Mouse (Mus musculus): ENCODE data around the gene Gpc4. TPM values are rescaled to one million over a fixed set of nuclear protein-coding genes. Genes with fewer than 3 reads are reported as not detected.

The Gpc4 gene
- polyA plus RNA-seq, 1 experiment from 2014 or later = 44.4 TPM

GRCm38 (mm10) chrX:52136525-52136924, 28.5 kb downstream of the Gpc4 start:
- WGBS = 76% methylated on average over 5 of the region's 5 CpGs
- ATAC-seq (ENCODE audit: insufficient read depth, low FRiP score) = no peak
- H3K36me3 ChIP-seq (ENCODE audit: control insufficient read depth, insufficient read depth, low read length) = no peaks in the 10 kb centered on the region
- no peak overlapping the region for H3K9ac ChIP-seq (ENCODE audit: low read length)
- H3K27me3 ChIP-seq (ENCODE audit: control insufficient read depth, insufficient read depth, low read length) = no peaks in the 10 kb centered on the region
- H3K4me1 ChIP-seq (ENCODE audit: control insufficient read depth, insufficient read depth, low read length) = no peaks in the 10 kb centered on the region
- H3K4me3 ChIP-seq (replicated peaks; ENCODE audit: low read length) = no peak overlapping the region
- no peak overlapping the region for H3K4me2 ChIP-seq (ENCODE audit: low read depth, low read length)
- H3K27ac ChIP-seq (ENCODE audit: low read length) = no peak overlapping the region
- no peaks in the 10 kb centered on the region for H3K9me3 ChIP-seq (replicated peaks; ENCODE audit: control insufficient read depth, low read length)

- WGBS = 96% methylated on average over 1 of the region's 1 CpGs
- H3K27me3 ChIP-seq (ENCODE audit: control insufficient read depth, insufficient read depth, low read length) = no peaks in the 10 kb centered on the region; the same call in 1 of the 2 replicates
- no peaks in the 10 kb centered on the region for H3K36me3 ChIP-seq (ENCODE audit: control insufficient read depth, insufficient read depth, low read length)
- H3K4me2 ChIP-seq (ENCODE audit: low read depth, low read length) = no peak overlapping the region
- no peak overlapping the region for H3K4me3 ChIP-seq (replicated peaks; ENCODE audit: low read length)
- H3K27ac ChIP-seq (ENCODE audit: low read length) = no peak overlapping the region
- H3K9ac ChIP-seq (ENCODE audit: low read length) = no peak overlapping the region
- H3K9me3 ChIP-seq (replicated peaks; ENCODE audit: control insufficient read depth, low read length) = no peaks in the 10 kb centered on the region
- no peaks in the 10 kb centered on the region for H3K4me1 ChIP-seq (ENCODE audit: control insufficient read depth, insufficient read depth, low read length)
- no peak for ATAC-seq (ENCODE audit: insufficient read depth, low FRiP score)
These were observed 35.4 kb downstream of the Gpc4 start for GRCm38 (mm10) chrX:52129604-52130003.

GRCm38 (mm10) chrX:52128794-52129193, 36.3 kb downstream of the Gpc4 start:
- Histone ChIP-seq H3K4me3 (replicated peaks; ENCODE audit: low read length) (no peak overlapping the region), H3K4me1 (ENCODE audit: control insufficient read depth, insufficient read depth, low read length) (no peaks in the 10 kb centered on the region), H3K27ac (ENCODE audit: low read length) (no peak overlapping the region), H3K36me3 (ENCODE audit: control insufficient read depth, insufficient read depth, low read length) (no peaks in the 10 kb centered on the region), H3K9me3 (replicated peaks; ENCODE audit: control insufficient read depth, low read length) (no peaks in the 10 kb centered on the region), H3K27me3 (ENCODE audit: control insufficient read depth, insufficient read depth, low read length) (no peaks in the 10 kb centered on the region; the same call in 1 of the 2 replicates), H3K4me2 (ENCODE audit: low read depth, low read length) (no peak overlapping the region), H3K9ac (ENCODE audit: low read length) (no peak overlapping the region)
- 71% methylated on average over 4 of the region's 4 CpGs for WGBS
- ATAC-seq (ENCODE audit: insufficient read depth, low FRiP score) = no peak

- Histone ChIP-seq H3K4me2 (ENCODE audit: low read depth, low read length) (no peak overlapping the region), H3K27me3 (ENCODE audit: control insufficient read depth, insufficient read depth, low read length) (no peaks in the 10 kb centered on the region; the same call in 1 of the 2 replicates), H3K27ac (ENCODE audit: low read length) (no peak overlapping the region), H3K9me3 (replicated peaks; ENCODE audit: control insufficient read depth, low read length) (no peaks in the 10 kb centered on the region), H3K4me3 (replicated peaks; ENCODE audit: low read length) (no peak overlapping the region), H3K36me3 (ENCODE audit: control insufficient read depth, insufficient read depth, low read length) (no peaks in the 10 kb centered on the region), H3K4me1 (ENCODE audit: control insufficient read depth, insufficient read depth, low read length) (no peaks in the 10 kb centered on the region), H3K9ac (ENCODE audit: low read length) (no peak overlapping the region)
- 88% methylated on average over 5 of the region's 5 CpGs for WGBS
- no peak for ATAC-seq (ENCODE audit: insufficient read depth, low FRiP score)
These were observed 51.4 kb downstream of the Gpc4 start for GRCm38 (mm10) chrX:52113651-52114050.

GRCm38 (mm10) chrX:52109663-52110062, 55.4 kb downstream of the Gpc4 start:
- Histone ChIP-seq H3K4me1 (ENCODE audit: control insufficient read depth, insufficient read depth, low read length) (no peaks in the 10 kb centered on the region), H3K27me3 (ENCODE audit: control insufficient read depth, insufficient read depth, low read length) (no peaks in the 10 kb centered on the region), H3K9me3 (replicated peaks; ENCODE audit: control insufficient read depth, low read length) (no peaks in the 10 kb centered on the region), H3K36me3 (ENCODE audit: control insufficient read depth, insufficient read depth, low read length) (no peaks in the 10 kb centered on the region), H3K9ac (ENCODE audit: low read length) (no peak overlapping the region), H3K27ac (ENCODE audit: low read length) (no peak overlapping the region), H3K4me3 (replicated peaks; ENCODE audit: low read length) (no peak overlapping the region), H3K4me2 (ENCODE audit: low read depth, low read length) (no peak overlapping the region)
- 49% methylated on average over 2 of the region's 2 CpGs for WGBS
- ATAC-seq (ENCODE audit: insufficient read depth, low FRiP score) = no peak

- 50% methylated on average over 1 of the region's 1 CpGs for WGBS
- H3K27ac ChIP-seq (ENCODE audit: low read length) = no peak overlapping the region
These were observed 56.1 kb downstream of the Gpc4 start for GRCm38 (mm10) chrX:52108966-52109365.

GRCm38 (mm10) chrX:52103771-52104170, 61.3 kb downstream of the Gpc4 start:
- no peak overlapping the region for H3K4me2 ChIP-seq (ENCODE audit: low read depth, low read length)
- no peaks in the 10 kb centered on the region for H3K4me1 ChIP-seq (ENCODE audit: control insufficient read depth, insufficient read depth, low read length)
- ATAC-seq (ENCODE audit: insufficient read depth, low FRiP score) = no peak
- H3K27me3 ChIP-seq (ENCODE audit: control insufficient read depth, insufficient read depth, low read length) = no peaks in the 10 kb centered on the region
- H3K36me3 ChIP-seq (ENCODE audit: control insufficient read depth, insufficient read depth, low read length) = no peaks in the 10 kb centered on the region
- no peak overlapping the region for H3K9ac ChIP-seq (ENCODE audit: low read length)
- no peaks in the 10 kb centered on the region for H3K9me3 ChIP-seq (replicated peaks; ENCODE audit: control insufficient read depth, low read length)
- no peak overlapping the region for H3K27ac ChIP-seq (ENCODE audit: low read length)
- 59% methylated on average over 1 of the region's 1 CpGs for WGBS
- H3K4me3 ChIP-seq (replicated peaks; ENCODE audit: low read length) = no peak overlapping the region

More at GRCm38 (mm10) chrX:52108966-52109365, 56.1 kb downstream of the Gpc4 start:
- Histone ChIP-seq H3K9ac (ENCODE audit: low read length) (no peak overlapping the region), H3K4me1 (ENCODE audit: control insufficient read depth, insufficient read depth, low read length) (no peaks in the 10 kb centered on the region), H3K4me3 (replicated peaks; ENCODE audit: low read length) (no peak overlapping the region), H3K36me3 (ENCODE audit: control insufficient read depth, insufficient read depth, low read length) (no peaks in the 10 kb centered on the region), H3K9me3 (replicated peaks; ENCODE audit: control insufficient read depth, low read length) (no peaks in the 10 kb centered on the region), H3K4me2 (ENCODE audit: low read depth, low read length) (no peak overlapping the region), H3K27me3 (ENCODE audit: control insufficient read depth, insufficient read depth, low read length) (no peaks in the 10 kb centered on the region)
- ATAC-seq (ENCODE audit: insufficient read depth, low FRiP score) = no peak

GRCm38 (mm10) chrX:52101940-52102339, 63.1 kb downstream of the Gpc4 start:
- no peaks in the 10 kb centered on the region for H3K4me1 ChIP-seq (ENCODE audit: control insufficient read depth, insufficient read depth, low read length)
- no peak overlapping the region for H3K9ac ChIP-seq (ENCODE audit: low read length)
- H3K27ac ChIP-seq (ENCODE audit: low read length) = no peak overlapping the region
- H3K27me3 ChIP-seq (ENCODE audit: control insufficient read depth, insufficient read depth, low read length) = no peaks in the 10 kb centered on the region
- WGBS = 75% methylated on average over 1 of the region's 1 CpGs
- H3K36me3 ChIP-seq (ENCODE audit: control insufficient read depth, insufficient read depth, low read length) = no peaks in the 10 kb centered on the region
- H3K4me3 ChIP-seq (replicated peaks; ENCODE audit: low read length) = no peak overlapping the region
- H3K9me3 ChIP-seq (replicated peaks; ENCODE audit: control insufficient read depth, low read length) = no peaks in the 10 kb centered on the region
- ATAC-seq (ENCODE audit: insufficient read depth, low FRiP score) = no peak
- H3K4me2 ChIP-seq (ENCODE audit: low read depth, low read length) = no peak overlapping the region

- no peaks in the 10 kb centered on the region for H3K27me3 ChIP-seq (ENCODE audit: control insufficient read depth, insufficient read depth, low read length)
- no peak for ATAC-seq (ENCODE audit: insufficient read depth, low FRiP score)
- H3K27ac ChIP-seq (ENCODE audit: low read length) = no peak overlapping the region
- H3K9ac ChIP-seq (ENCODE audit: low read length) = no peak overlapping the region
- WGBS = 66% methylated on average over 6 of the region's 6 CpGs
- no peak overlapping the region for H3K4me2 ChIP-seq (ENCODE audit: low read depth, low read length)
- no peak overlapping the region for H3K4me3 ChIP-seq (replicated peaks; ENCODE audit: low read length)
- no peaks in the 10 kb centered on the region for H3K4me1 ChIP-seq (ENCODE audit: control insufficient read depth, insufficient read depth, low read length)
- no peaks in the 10 kb centered on the region for H3K36me3 ChIP-seq (ENCODE audit: control insufficient read depth, insufficient read depth, low read length)
- H3K9me3 ChIP-seq (replicated peaks; ENCODE audit: control insufficient read depth, low read length) = no peaks in the 10 kb centered on the region
These were observed 63.6 kb downstream of the Gpc4 start for GRCm38 (mm10) chrX:52101445-52101844.

Measured in stomach, embryonic 16.5 days (tissue).